22 mouse cellular contexts compared by ENCODE assay signal in genomic region chr8:106726551-106726950, GRCm38 (mm10). TPM values are rescaled to one million over a fixed set of nuclear protein-coding genes. Genes with fewer than 3 reads are reported as not detected.
DNase-seq lines count a peak whose midpoint lies in the region; ATAC-seq and TF ChIP-seq lines count a peak whose summit lies in the region.
"Had no signal": no experiment of that assay in that cellular context is flagged by ENCODE, and none has a peak within 500 bp of the region (broad histone marks: within the 10 kb centered on the region; RNA-seq: fewer than 3 reads in every experiment).

No protein-coding gene starts in this region.

- peaks cover 62% of the 10 kb centered on the region for H3K27me3 ChIP-seq in midbrain, embryonic 13.5 days
- peaks cover 31% of the 10 kb centered on the region for H3K27me3 ChIP-seq in midbrain, embryonic 14.5 days (ENCODE audit: control insufficient read depth, insufficient read depth, low read length)
- no peaks in the 10 kb centered on the region for H3K27me3 ChIP-seq in forebrain, postnatal 0 days (ENCODE audit: insufficient read depth, low read length)
- H3K27me3 ChIP-seq: embryonic facial prominence, embryonic 15.5 days; heart, embryonic 12.5 days; limb, embryonic 12.5 days; liver, embryonic 15.5 days; stomach, embryonic 15.5 days had no signal

- WGBS in midbrain, embryonic 13.5 days = 68% methylated on average over 6 of the region's 6 CpGs
- WGBS in midbrain, embryonic 14.5 days = 69% methylated on average over 6 of the region's 6 CpGs
- 71% methylated on average over 6 of the region's 6 CpGs for WGBS in forebrain, postnatal 0 days

- no peaks in the 10 kb centered on the region for H3K9me3 ChIP-seq in midbrain, embryonic 13.5 days
- H3K9me3 ChIP-seq in midbrain, embryonic 14.5 days (ENCODE audit: control insufficient read depth, low read length) = no peaks in the 10 kb centered on the region
- no peaks in the 10 kb centered on the region for H3K9me3 ChIP-seq in forebrain, postnatal 0 days (ENCODE audit: low read length)
- H3K9me3 ChIP-seq: embryonic facial prominence, embryonic 15.5 days; heart, embryonic 12.5 days; limb, embryonic 12.5 days; liver, embryonic 15.5 days; stomach, embryonic 15.5 days had no signal

- H3K36me3 ChIP-seq in midbrain, embryonic 13.5 days = peaks cover 7% of the 10 kb centered on the region
- H3K36me3 ChIP-seq in midbrain, embryonic 14.5 days (ENCODE audit: control insufficient read depth, insufficient read depth, low read length) = no peaks in the 10 kb centered on the region
- no peaks in the 10 kb centered on the region for H3K36me3 ChIP-seq in forebrain, postnatal 0 days (ENCODE audit: insufficient read depth)

- peaks cover 14% of the 10 kb centered on the region for H3K4me1 ChIP-seq in midbrain, embryonic 13.5 days (replicated peaks)
- H3K4me1 ChIP-seq in midbrain, embryonic 14.5 days (ENCODE audit: control insufficient read depth, insufficient read depth, low read length) = peaks cover 13% of the 10 kb centered on the region; the same call in 1 of the 2 replicates
- no peaks in the 10 kb centered on the region for H3K4me1 ChIP-seq in forebrain, postnatal 0 days (ENCODE audit: insufficient read depth)
- H3K4me1 ChIP-seq: embryonic facial prominence, embryonic 15.5 days; liver, embryonic 15.5 days; stomach, embryonic 15.5 days had no signal

- H3K27ac ChIP-seq in midbrain, embryonic 13.5 days = peak overlapping the region; percentile 85; the same call in 1 of the 2 replicates
- H3K27ac ChIP-seq in midbrain, embryonic 14.5 days (replicated peaks; ENCODE audit: low read depth, low read length) = no peak overlapping the region
- H3K27ac ChIP-seq in forebrain, postnatal 0 days (ENCODE audit: low read depth, low read length) = peak overlapping the region; percentile 57; the same call in 1 of the 2 replicates
- H3K27ac ChIP-seq: embryonic facial prominence, embryonic 15.5 days; left cerebral cortex, adult 2 months; limb, embryonic 12.5 days; liver, embryonic 15.5 days; stomach, embryonic 15.5 days had no signal

- intact Hi-C loops in gastrocnemius, postnatal 14 days (cut with DNase I; ENCODE audit: low total_unique reads) = no loop called here

- H3K4me2 ChIP-seq in midbrain, embryonic 13.5 days (replicated peaks) = no peak overlapping the region
- H3K4me2 ChIP-seq in midbrain, embryonic 14.5 days (ENCODE audit: low read length) = no peak overlapping the region
- no peak overlapping the region for H3K4me2 ChIP-seq in forebrain, postnatal 0 days (ENCODE audit: low read depth)
- H3K4me2 ChIP-seq: embryonic facial prominence, embryonic 15.5 days; limb, embryonic 12.5 days; liver, embryonic 15.5 days; stomach, embryonic 15.5 days had no signal

- no peak for ATAC-seq in midbrain, embryonic 13.5 days
- ATAC-seq in midbrain, embryonic 14.5 days (ENCODE audit: low FRiP score, low TSS enrichment) = no peak
- ATAC-seq in forebrain, postnatal 0 days = no peak
- ATAC-seq: intestine, embryonic 16.5 days; lung, postnatal 0 days had no signal

- H3K4me3 ChIP-seq in midbrain, embryonic 13.5 days (replicated peaks) = no peak overlapping the region
- H3K4me3 ChIP-seq in midbrain, embryonic 14.5 days (replicated peaks; ENCODE audit: low read depth, low read length) = no peak overlapping the region
- H3K4me3 ChIP-seq in forebrain, postnatal 0 days (ENCODE audit: low read depth, low read length) = no peak overlapping the region
- H3K4me3 ChIP-seq: embryonic facial prominence, embryonic 15.5 days; heart, embryonic 12.5 days; left cerebral cortex, adult 2 months; limb, embryonic 12.5 days; liver, embryonic 15.5 days; myocyte; stomach, embryonic 15.5 days had no signal

- no peak overlapping the region for H3K9ac ChIP-seq in midbrain, embryonic 13.5 days (replicated peaks)
- H3K9ac ChIP-seq in midbrain, embryonic 14.5 days (replicated peaks; ENCODE audit: low read length) = no peak overlapping the region
- no peak overlapping the region for H3K9ac ChIP-seq in forebrain, postnatal 0 days
- H3K9ac ChIP-seq: embryonic facial prominence, embryonic 15.5 days; limb, embryonic 12.5 days; liver, embryonic 15.5 days; stomach, embryonic 15.5 days had no signal

- no peak for TF ChIP-seq CTCF in forebrain, postnatal 0 days (IDR thresholded peaks at IDR 0.05; ENCODE audit: low read depth)

- DNase-seq in gastrocnemius, postnatal 14 days = peak; percentile 17
- DNase-seq in gastrocnemius, postnatal 4 days (ENCODE audit: low spot score in 2 of 2) = no peak
- no peak for DNase-seq in midbrain, embryonic 14.5 days
- DNase-seq in forebrain, postnatal 0 days = no peak
- peak; percentile 6 for DNase-seq in skeletal muscle tissue, adult 2 months (ENCODE audit: low read depth, low spot score)
- no peak for DNase-seq in urinary bladder, postnatal 36 days (ENCODE audit: low spot score in 2 of 2)
- DNase-seq in kidney, adult 8-10 months = no peak
- DNase-seq: adrenal gland, postnatal 36 days; cerebellum, adult 8-10 months; gastrocnemius, postnatal 36 days; heart, postnatal 36 days; kidney, postnatal 10 days had no signal

RNA-seq across cellular contexts. Expression of gene Tango6, which starts 43.7 kb away (rescaled TPM):
- 1 to 10 TPM; 8.0 to 8.1 TPM for total RNA-seq in gastrocnemius, postnatal 14 days (2021)
- 1 to 10 TPM; 9.1 to 9.3 TPM for total RNA-seq in gastrocnemius, postnatal 4 days (2021)
- 7.5 and 7.7 TPM in 2 replicates for polyA plus RNA-seq in midbrain, embryonic 13.5 days (2015; fragmentation: Nextera tagmentation; extraction: Ambion mirVana)
- 3.7 and 5.6 TPM in 2 replicates for polyA plus RNA-seq in midbrain, embryonic 14.5 days (2014; fragmentation: Nextera tagmentation; extraction: Ambion mirVana)
- 5.3 and 7.5 TPM in 2 replicates for total RNA-seq in forebrain, postnatal 0 days (2014; rRNA removed)
- 2.3 and 3.8 TPM in 2 replicates for polyA plus RNA-seq in forebrain, postnatal 0 days (2015; fragmentation: Nextera tagmentation; extraction: Ambion mirVana)

Comparison
In these comparisons a context has a peak if more than half of its experiments do, and no peak if none do; other contexts are left out.
1. DNase-seq: peak in gastrocnemius, postnatal 14 days (single experiment) and skeletal muscle tissue, adult 2 months (single experiment); none in gastrocnemius, postnatal 4 days (0 of 2), midbrain, embryonic 14.5 days (single experiment), forebrain, postnatal 0 days (single experiment), urinary bladder, postnatal 36 days (0 of 2) and kidney, adult 8-10 months (0 of 2).